29 mouse cellular contexts compared by ENCODE assay signal in genomic region chr12:93666799-93667198, GRCm38 (mm10).
"Had no signal": no experiment of that assay in that cellular context is flagged by ENCODE, and none has a peak within 500 bp of the region (broad histone marks: within the 10 kb centered on the region; RNA-seq: fewer than 3 reads in every experiment).

No protein-coding gene starts in this region.

- H3K9me3 ChIP-seq: embryonic facial prominence, embryonic 10.5 days; embryonic facial prominence, embryonic 12.5 days; embryonic facial prominence, embryonic 13.5 days; embryonic facial prominence, embryonic 15.5 days; forebrain, embryonic 10.5 days; forebrain, embryonic 12.5 days; forebrain, embryonic 13.5 days; forebrain, embryonic 15.5 days had no signal

- H3K9ac ChIP-seq: embryonic facial prominence, embryonic 12.5 days; embryonic facial prominence, embryonic 13.5 days; embryonic facial prominence, embryonic 15.5 days; forebrain, embryonic 12.5 days; forebrain, embryonic 13.5 days; forebrain, embryonic 15.5 days; forebrain, postnatal 0 days had no signal

- H3K4me3 ChIP-seq: embryonic facial prominence, embryonic 10.5 days; embryonic facial prominence, embryonic 12.5 days; embryonic facial prominence, embryonic 13.5 days; embryonic facial prominence, embryonic 15.5 days; erythroblast, embryonic 14.5 days; forebrain, embryonic 10.5 days; forebrain, embryonic 12.5 days; forebrain, embryonic 13.5 days; forebrain, embryonic 15.5 days; gastrocnemius, adult 2 months; heart, adult 2 months had no signal

- H3K36me3 ChIP-seq: embryonic facial prominence, embryonic 10.5 days; embryonic facial prominence, embryonic 12.5 days; embryonic facial prominence, embryonic 13.5 days; embryonic facial prominence, embryonic 15.5 days; forebrain, embryonic 10.5 days; forebrain, embryonic 12.5 days; forebrain, embryonic 15.5 days had no signal

- H3K4me1 ChIP-seq: embryonic facial prominence, embryonic 12.5 days; embryonic facial prominence, embryonic 13.5 days; embryonic facial prominence, embryonic 15.5 days; forebrain, embryonic 10.5 days; forebrain, embryonic 12.5 days; forebrain, embryonic 13.5 days; forebrain, embryonic 15.5 days had no signal

- DNase-seq: cerebellum, adult 2 months; cerebellum, adult 8-10 months; cerebellum, adult 9-10 months; cerebellum, adult 9-11 months; cerebellum, postnatal 10 days; cerebellum, postnatal 14 days; cerebellum, postnatal 25 days; cerebellum, postnatal 36 days; embryo, embryonic 11 days; forebrain, postnatal 0 days; gastrocnemius, adult 2 months; gastrocnemius, postnatal 10 days; gastrocnemius, postnatal 14 days; gastrocnemius, postnatal 25 days; gastrocnemius, postnatal 36 days; heart, adult 11 months; heart, adult 18-20 months; heart, adult 2 months had no signal

- H3K27me3 ChIP-seq: embryonic facial prominence, embryonic 12.5 days; embryonic facial prominence, embryonic 13.5 days; embryonic facial prominence, embryonic 15.5 days; forebrain, embryonic 12.5 days; forebrain, embryonic 13.5 days; forebrain, embryonic 15.5 days had no signal

- H3K4me2 ChIP-seq: embryonic facial prominence, embryonic 12.5 days; embryonic facial prominence, embryonic 13.5 days; embryonic facial prominence, embryonic 15.5 days; forebrain, embryonic 12.5 days; forebrain, embryonic 13.5 days; forebrain, embryonic 15.5 days had no signal

- H3K27ac ChIP-seq: embryonic facial prominence, embryonic 10.5 days; embryonic facial prominence, embryonic 12.5 days; embryonic facial prominence, embryonic 13.5 days; embryonic facial prominence, embryonic 15.5 days; forebrain, embryonic 10.5 days; forebrain, embryonic 12.5 days; forebrain, embryonic 13.5 days; forebrain, embryonic 15.5 days; gastrocnemius, adult 2 months; heart, adult 2 months had no signal

- ATAC-seq: forebrain, embryonic 13.5 days; forebrain, embryonic 14.5 days; forebrain, embryonic 15.5 days; forebrain, embryonic 16.5 days; forebrain, postnatal 0 days had no signal
